Mouse (Mus musculus) erythroblast, embryonic 14.5 days (primary cell): ENCODE results near the gene H13.

ENCODE experiments used
- GATA1 ChIP-seq: IDR thresholded peaks from 2 replicates; pipeline ENCODE4 v1.6.1; 2012; ENCODE audit warnings: low read length, inconsistent platforms, mixed read lengths
- TAL1 ChIP-seq: IDR thresholded peaks from 3 replicates; pipeline ENCODE4 v1.6.1; 2012; ENCODE audit warnings: low read length, inconsistent platforms, mixed read lengths

GRCm38 (mm10) chr2:152683086-152683485 is 13.8 kb downstream of the H13 start:
- no peak for TF ChIP-seq TAL1
- TF ChIP-seq GATA1 = no peak
